Mouse (Mus musculus) lung, adult 2 months (tissue): ENCODE results near the gene Nsrp1.

Experiments
- CTCF ChIP-seq: fragments of 200-500 bp; IDR thresholded peaks from 2 replicates; pipeline ENCODE4 v1.5.1; 2011; ENCODE audit warnings: mild to moderate bottlenecking, low read length, control low read depth; ENCODE audit not compliant: insufficient read depth
- POLR2A ChIP-seq: fragments of 200-500 bp; IDR thresholded peaks from 2 replicates; pipeline ENCODE4 v1.6.1; 2011; ENCODE audit warnings: low read depth, mild to moderate bottlenecking, control low read depth, low read length, borderline replicate concordance; ENCODE audit errors: extremely low read depth

DNA sequence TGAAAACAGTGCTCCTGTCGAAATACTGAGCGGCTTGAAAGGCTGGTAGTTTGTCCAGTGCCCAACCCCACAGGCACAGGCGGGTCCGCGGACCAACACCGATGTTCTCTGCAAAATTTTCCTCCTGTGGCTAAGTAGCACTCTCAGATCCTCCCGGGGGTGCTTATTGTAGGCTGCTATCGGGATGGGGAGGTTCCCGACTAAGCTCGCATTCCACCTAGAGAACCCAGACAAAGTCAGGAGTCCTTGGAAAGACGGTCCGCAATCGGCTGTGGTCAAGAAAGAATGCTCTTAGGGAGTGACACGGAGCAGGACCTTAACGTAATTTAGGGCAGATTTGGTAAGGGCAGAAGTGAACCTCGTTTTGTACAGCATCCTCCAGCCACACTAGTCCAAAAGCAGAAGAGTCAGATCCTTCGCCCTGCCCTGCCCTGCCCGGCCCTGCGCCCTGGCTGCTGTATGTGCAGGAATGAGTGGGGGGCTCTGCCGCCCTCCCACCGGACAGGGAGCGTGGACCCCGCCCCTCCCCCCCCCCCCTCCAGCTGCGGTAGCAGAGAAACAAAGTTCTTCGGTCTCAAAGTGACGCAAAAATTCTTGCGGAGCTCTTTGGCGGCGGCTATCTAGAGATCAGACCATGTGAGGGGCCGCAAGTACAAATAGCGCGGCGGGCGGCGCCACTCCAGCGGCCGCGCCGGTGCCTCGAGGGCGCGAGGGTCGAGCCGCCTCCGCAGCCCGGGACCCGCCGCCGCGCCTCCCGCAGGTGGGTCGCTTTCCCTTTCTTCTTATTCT is 80.1 kb downstream of the Nsrp1 start, which contains the start of gene Slc6a4:
- no peak for TF ChIP-seq POLR2A
- TF ChIP-seq CTCF: no peak
